Mouse (Mus musculus) CH12.LX (cell line): ENCODE data around the gene B3gnt2. TPM values are rescaled to one million over a fixed set of nuclear protein-coding genes. Genes with fewer than 3 reads are reported as not detected.

Experiments
- DNase-seq: peaks from one replicate; pipeline ENCODE4 v3.0.0-alpha.2; 2013; ENCODE audit errors: extremely low read depth
- H3K27ac ChIP-seq: 2 replicates; pipeline ENCODE4 v1.5.1; 2012; ENCODE audit warnings: low read depth, mild to moderate bottlenecking, control low read depth, moderate library complexity; ENCODE audit not compliant: insufficient read depth
- H3K27me3 ChIP-seq: replicated peaks from 2 replicates; pipeline ENCODE3; 2012; ENCODE audit warnings: inconsistent platforms
- H3K36me3 ChIP-seq, 2 experiments: replicated peaks in 1 of 2; 2 replicates each; pipeline versions ENCODE3 to v1.6.1; 2012; ENCODE audit warnings: inconsistent platforms in 1 of 2, low read length in 1 of 2, mild to moderate bottlenecking in 1 of 2, mixed read lengths in 1 of 2, moderate library complexity in 1 of 2; ENCODE audit not compliant: control insufficient read depth in 1 of 2, insufficient read depth in 1 of 2
- H3K4me1 ChIP-seq, 2 experiments: 2 replicates each; pipeline ENCODE4 v1.6.1; 2012; ENCODE audit warnings: inconsistent platforms in 1 of 2, moderate library complexity in 1 of 2; ENCODE audit not compliant: insufficient read depth in 2 of 2, control insufficient read depth in 1 of 2
- H3K4me2 ChIP-seq: 2 replicates; pipeline ENCODE4 v1.6.1; 2012; ENCODE audit warnings: low read depth, mild to moderate bottlenecking, control low read depth; ENCODE audit not compliant: poor library complexity, insufficient read depth, severe bottlenecking
- H3K4me3 ChIP-seq, 3 experiments: fragments of 150-350 bp in 1 of 3; sonication (generic) in 1 of 3; replicated peaks in 1 of 3; 2 replicates each; pipeline versions ENCODE3 to v1.5.1; 2011 to 2012; ENCODE audit warnings: low read depth in 2 of 3, low read length in 2 of 3, mild to moderate bottlenecking in 2 of 3, moderate library complexity in 2 of 3, control low read depth in 1 of 3, improper control_type of control experiment in 1 of 3, inconsistent platforms in 1 of 3, mixed read lengths in 1 of 3; ENCODE audit not compliant: poor library complexity in 1 of 3
- H3K79me2 ChIP-seq: replicated peaks from 2 replicates; pipeline ENCODE4 v1.6.1; 2012; ENCODE audit warnings: mild to moderate bottlenecking, moderate library complexity; ENCODE audit not compliant: control insufficient read depth, poor library complexity, insufficient read depth, severe bottlenecking; ENCODE audit errors: extremely low read depth
- H3K9ac ChIP-seq: 2 replicates; pipeline ENCODE4 v1.6.1; 2012; ENCODE audit warnings: low read depth, mild to moderate bottlenecking, control low read depth, moderate library complexity; ENCODE audit not compliant: insufficient read depth
- H3K9me3 ChIP-seq: replicated peaks from 2 replicates; pipeline ENCODE3; 2012; ENCODE audit warnings: low read length, inconsistent platforms, mixed read lengths
- CHD1 ChIP-seq: IDR thresholded peaks from 2 replicates; pipeline ENCODE4 v1.6.1; 2012; ENCODE audit warnings: low read depth, low read length, improper control_type of control experiment, inconsistent platforms
- CHD2 ChIP-seq: IDR thresholded peaks from 2 replicates; pipeline ENCODE4 v1.6.1; 2011; ENCODE audit warnings: low read length, improper control_type of control experiment
- CTCF ChIP-seq, 2 experiments: IDR thresholded peaks in 1 of 2; conservative IDR thresholded peaks in 1 of 2; 2 replicates each; pipeline ENCODE4 v1.5.1; 2011 to 2012; ENCODE audit warnings: low read depth in 2 of 2, low read length in 2 of 2, improper control_type of control experiment in 1 of 2, inconsistent platforms in 1 of 2, mild to moderate bottlenecking in 1 of 2, moderate library complexity in 1 of 2
- E2F4 ChIP-seq: IDR thresholded peaks from 2 replicates; pipeline ENCODE4 v1.6.1; 2011; ENCODE audit warnings: low read depth, low read length, improper control_type of control experiment; ENCODE audit not compliant: insufficient replicate concordance
- ELF1 ChIP-seq: IDR thresholded peaks from 2 replicates; pipeline ENCODE4 v1.6.1; 2014; ENCODE audit warnings: low read depth, mild to moderate bottlenecking, inconsistent platforms, low read length, improper control_type of control experiment
- EP300 ChIP-seq: IDR thresholded peaks from 2 replicates; pipeline ENCODE4 v1.6.1; 2011; ENCODE audit warnings: low read length, improper control_type of control experiment
- GABPA ChIP-seq: IDR thresholded peaks from 2 replicates; pipeline ENCODE4 v1.6.1; 2012; ENCODE audit warnings: low read depth, low read length, improper control_type of control experiment, inconsistent platforms; ENCODE audit not compliant: insufficient replicate concordance
- HCFC1 ChIP-seq: IDR thresholded peaks from 2 replicates; pipeline ENCODE4 v1.6.1; 2012; ENCODE audit warnings: low read depth, mild to moderate bottlenecking, inconsistent platforms, low read length, improper control_type of control experiment
- IRF4 ChIP-seq: IDR thresholded peaks from 2 replicates; pipeline ENCODE4 v1.6.1; 2014; ENCODE audit warnings: low read depth, mild to moderate bottlenecking, inconsistent platforms, low read length, improper control_type of control experiment
- JUND ChIP-seq: conservative IDR thresholded peaks from 2 replicates; pipeline ENCODE4 v1.6.1; 2011; ENCODE audit warnings: low read depth, low read length, improper control_type of control experiment
- KAT2A ChIP-seq: IDR thresholded peaks from 2 replicates; pipeline ENCODE4 v1.6.1; 2012; ENCODE audit warnings: low read length, improper control_type of control experiment, inconsistent platforms; ENCODE audit not compliant: insufficient replicate concordance
- MAX ChIP-seq: IDR thresholded peaks from 2 replicates; pipeline ENCODE4 v1.6.1; 2011; ENCODE audit warnings: low read length, improper control_type of control experiment
- MAZ ChIP-seq: IDR thresholded peaks from 2 replicates; pipeline ENCODE4 v1.6.1; 2012; ENCODE audit warnings: low read depth, mild to moderate bottlenecking, inconsistent platforms, low read length, improper control_type of control experiment, moderate library complexity
- MEF2A ChIP-seq: IDR thresholded peaks from 2 replicates; pipeline ENCODE4 v1.6.1; 2014; ENCODE audit warnings: low read depth, mild to moderate bottlenecking, inconsistent platforms, low read length, improper control_type of control experiment, borderline replicate concordance
- MXI1 ChIP-seq: IDR thresholded peaks from 2 replicates; pipeline ENCODE4 v1.6.1; 2011; ENCODE audit warnings: mild to moderate bottlenecking, low read depth, low read length, improper control_type of control experiment
- MYC ChIP-seq: IDR thresholded peaks from 2 replicates; pipeline ENCODE4 v1.6.1; 2011; ENCODE audit warnings: low read depth, mild to moderate bottlenecking, improper control_type of control experiment, low read length
- NELFE ChIP-seq: IDR thresholded peaks from 2 replicates; pipeline ENCODE4 v1.6.1; 2011; ENCODE audit warnings: low read depth, low read length, improper control_type of control experiment
- NRF1 ChIP-seq: IDR thresholded peaks from 2 replicates; pipeline ENCODE4 v1.6.1; 2014; ENCODE audit warnings: low read depth, mild to moderate bottlenecking, inconsistent platforms, low read length, improper control_type of control experiment, moderate library complexity
- RAD21 ChIP-seq: IDR thresholded peaks from 2 replicates; pipeline ENCODE4 v1.6.1; 2011; ENCODE audit warnings: low read depth, mild to moderate bottlenecking, low read length, improper control_type of control experiment, moderate library complexity
- RCOR1 ChIP-seq: conservative IDR thresholded peaks from 2 replicates; pipeline ENCODE4 v1.6.1; 2012; ENCODE audit warnings: low read depth, mild to moderate bottlenecking, inconsistent platforms, low read length, improper control_type of control experiment
- SIN3A ChIP-seq: IDR thresholded peaks from 2 replicates; pipeline ENCODE4 v1.6.1; 2012; ENCODE audit warnings: low read length, improper control_type of control experiment, inconsistent platforms
- SMC3 ChIP-seq: IDR thresholded peaks from 2 replicates; pipeline ENCODE4 v1.6.1; 2011; ENCODE audit warnings: low read depth, low read length, improper control_type of control experiment
- UBTF ChIP-seq: IDR thresholded peaks from 2 replicates; pipeline ENCODE4 v1.6.1; 2012; ENCODE audit warnings: low read depth, mild to moderate bottlenecking, inconsistent platforms, low read length, improper control_type of control experiment, moderate library complexity
- USF1 ChIP-seq: IDR thresholded peaks from 2 replicates; pipeline ENCODE4 v1.6.1; 2014; ENCODE audit warnings: low read depth, mild to moderate bottlenecking, inconsistent platforms, low read length, improper control_type of control experiment
- USF2 ChIP-seq: conservative IDR thresholded peaks from 2 replicates; pipeline ENCODE4 v1.6.1; 2011; ENCODE audit warnings: low read depth, low read length, improper control_type of control experiment
- ZC3H11A ChIP-seq: IDR thresholded peaks from 2 replicates; pipeline ENCODE4 v1.6.1; 2012; ENCODE audit warnings: low read depth, mild to moderate bottlenecking, inconsistent platforms, low read length, improper control_type of control experiment
- ZNF384 ChIP-seq: IDR thresholded peaks from 2 replicates; pipeline ENCODE4 v1.6.1; 2012; ENCODE audit warnings: low read depth, low read length, improper control_type of control experiment, inconsistent platforms
- dilution Hi-C: fragments of 300-500 bp; cut with MboI; formaldehyde crosslinking; loops from 2 replicates; pipeline ENCODE4 v1.14.3; 2020; ENCODE audit warnings: low sequenced_read_pairs; ENCODE audit not compliant: extremely low pct_unique_long_range_greater_than_20kb, extremely low pct_ligation_motif_present
- in situ Hi-C: fragments of 300-500 bp; cut with MboI; formaldehyde crosslinking; loops from 3 replicates; pipeline ENCODE4 v1.14.3; 2019; ENCODE audit warnings: low sequenced_read_pairs, low pct_ligation_motif_present, low pct_unique_long_range_greater_than_20kb, mixed read lengths
- polyA plus RNA-seq: library from polyadenylated mRNA; unstranded; fragments of >175 nt; gene quantifications from 2 replicates; pipeline ENCODE4 v1.2.1, GENCODE M21; 2012; ENCODE audit warnings: low read depth; ENCODE audit not compliant: insufficient read length
- total RNA-seq, 2 experiments: library from RNA; depleted of rRNA; stranded (reverse); fragments of 300-350 nt in 1 of 2; fragments of >200 nt in 1 of 2; gene quantifications; 2 replicates each; pipeline ENCODE4 v1.2.3; 2012 to 2014

B3gnt2 gene
- total and polyA plus RNA-seq, 3 experiments = 74.6 to 96.0 (median 75.2) TPM

GRCm38 (mm10) chr11:22710596-22710995 is 150.2 kb downstream of the B3gnt2 start:
- dilution Hi-C loops = no loop called here
- TF ChIP-seq USF2 (peak; percentile 98), CHD1 (no peak), SIN3A (no peak), ZC3H11A (peak; percentile 33), E2F4 (0 out of 2 replicates have a peak, but pooled peaks have one; percentile 43), USF1 (peak; percentile 97), IRF4 (0 out of 2 replicates have a peak, but pooled peaks have one; percentile 15), SMC3 (peak; percentile 76), RCOR1 (peak; percentile 93), EP300 (no peak), ELF1 (no peak; the same call in 1 of the 2 replicates), MEF2A (peak; percentile 43; the same call in 1 of the 2 replicates), MYC (peak; percentile 95), ZNF384 (peak; percentile 92), CHD2 (no peak), MAX (peak; percentile 94), MXI1 (no peak), RAD21 (peak; percentile 58), HCFC1 (peak; percentile 98), NRF1 (peak; percentile 84), JUND (0 out of 2 replicates have a peak, but pooled peaks have one; percentile 12), MAZ (no peak), KAT2A (peak; percentile 82; the same call in 1 of the 2 replicates), NELFE (no peak), GABPA (peak; percentile 21; the same call in 1 of the 2 replicates), CTCF (conservative IDR thresholded peaks at IDR 0.05 in 1 of 2, IDR thresholded peaks at IDR 0.05 in 1 of 2; ENCODE audit: low read depth in 2 of 2, low read length in 2 of 2) (peak in 1 of 2 experiments; percentile 77; a peak in 2 of 4 replicates), UBTF (no peak)

More at GRCm38 (mm10) chr11:22710596-22710995, 150.2 kb downstream of the B3gnt2 start:
- no peaks in the 10 kb centered on the region for H3K36me3 ChIP-seq
- peak; percentile 72 for DNase-seq
- H3K27me3 ChIP-seq = no peaks in the 10 kb centered on the region
- in situ Hi-C loops = no loop called here
- no peaks in the 10 kb centered on the region for H3K9me3 ChIP-seq
- no peak overlapping the region for H3K27ac ChIP-seq
- no peak overlapping the region for H3K9ac ChIP-seq
- no peak overlapping the region for H3K4me2 ChIP-seq
- H3K4me3 ChIP-seq = no peak overlapping the region
- H3K4me1 ChIP-seq = peaks cover 8 to 45% of the 10 kb centered on the region in 2 experiments
- H3K79me2 ChIP-seq = no peaks in the 10 kb centered on the region

Other genes starting within 250 kb of the B3gnt2 start
- 4.0 and 4.4 TPM in 2 replicates for gene Zrsr1, start 111.0 kb upstream of the B3gnt2 start, total RNA-seq (2012; rRNA removed)
- 4.7 and 4.8 TPM in 2 replicates for gene Zrsr1, start 111.0 kb upstream of the B3gnt2 start, total RNA-seq (2014; rRNA removed)
- 9.3 and 12.9 TPM in 2 replicates for gene Zrsr1, start 111.0 kb upstream of the B3gnt2 start, polyA plus RNA-seq
- 30.8 and 32.6 TPM in 2 replicates for gene Gm28048, start 121.1 kb upstream of the B3gnt2 start, total RNA-seq (2012; rRNA removed)
- 93.3 and 101 TPM in 2 replicates for gene Gm28048, start 121.1 kb upstream of the B3gnt2 start, total RNA-seq (2014; rRNA removed)
- gene Gm28048, start 121.1 kb upstream of the B3gnt2 start, polyA plus RNA-seq = 47.3 and 59.5 TPM in 2 replicates
- 109 and 127 TPM in 2 replicates for gene Commd1, start 121.4 kb upstream of the B3gnt2 start, total RNA-seq (2012; rRNA removed)
- 163 and 192 TPM in 2 replicates for gene Commd1, start 121.4 kb upstream of the B3gnt2 start, total RNA-seq (2014; rRNA removed)
- 113 and 137 TPM in 2 replicates for gene Commd1, start 121.4 kb upstream of the B3gnt2 start, polyA plus RNA-seq
- 475 and 482 TPM in 2 replicates for gene Cct4, start 129.6 kb upstream of the B3gnt2 start, total RNA-seq (2012; rRNA removed)
- 874 and 992 TPM in 2 replicates for gene Cct4, start 129.6 kb upstream of the B3gnt2 start, total RNA-seq (2014; rRNA removed)
- gene Cct4, start 129.6 kb upstream of the B3gnt2 start, polyA plus RNA-seq = 512 and 569 TPM in 2 replicates
- gene Fam161a, start 146.6 kb upstream of the B3gnt2 start, total RNA-seq (2012; rRNA removed) = 1.5 and 2.0 TPM in 2 replicates
- 0.69 and 1.4 TPM in 2 replicates for gene Fam161a, start 146.6 kb upstream of the B3gnt2 start, total RNA-seq (2014; rRNA removed)
- 1.3 and 2.0 TPM in 2 replicates for gene Fam161a, start 146.6 kb upstream of the B3gnt2 start, polyA plus RNA-seq